In genomic region chr2:76647883-76648570, GRCm38 (mm10) we compare ENCODE assay signal across 8 mouse cellular contexts. TPM values are rescaled to one million over a fixed set of nuclear protein-coding genes. Genes with fewer than 3 reads are reported as not detected.
DNase-seq lines count a peak whose midpoint lies in the region; ATAC-seq and TF ChIP-seq lines count a peak whose summit lies in the region.

Prkra (minus strand) TSS chr2:76648015.
Pjvk (plus strand) TSS chr2:76648476.

- no peaks in the 10 kb centered on the region for H3K9me3 ChIP-seq in megakaryocyte, embryonic 14.5 days

- no peak for TF ChIP-seq CTCF in gastrocnemius, adult 2 months (IDR thresholded peaks at IDR 0.05)

- ATAC-seq in common myeloid progenitor, adult 5-6 weeks (replicated peaks; ENCODE audit: low read depth, poor library complexity, severe bottlenecking) = peak; percentile 90

- intact Hi-C loops in gastrocnemius, adult 2 months (cut with DNase I) = loop anchor here (1.0 kb wide), 1 partner anchor 27 kb away; the partner anchor contains the start of gene Plekha3

- DNase-seq in ZHBTc4 (ENCODE audit: low read depth, low spot score) = peak; percentile 99
- DNase-seq in gastrocnemius, adult 2 months = peak; percentile 97
- DNase-seq in hindlimb bud, embryonic 11.5 days (ENCODE audit: extremely low spot score, low read depth, low spot score) = peak; percentile 92
- peak; percentile 91 to 97 for DNase-seq in left cerebral cortex, adult 8-10 months (ENCODE audit: low spot score in 2 of 2)
- peak; percentile 97 to 98 for DNase-seq in right cerebral cortex, postnatal 10 days (ENCODE audit: low spot score in 2 of 2)
- DNase-seq in urinary bladder, postnatal 25 days (ENCODE audit: low spot score) = peak; percentile 98

- peaks cover 40% of the 10 kb centered on the region for H3K4me1 ChIP-seq in megakaryocyte, embryonic 14.5 days

- peak within 1 kb of the TSS; percentile 84 for H3K27ac ChIP-seq in gastrocnemius, adult 2 months

- peak within 1 kb of the TSS; percentile 85 for H3K4me3 ChIP-seq in gastrocnemius, adult 2 months
- H3K4me3 ChIP-seq in megakaryocyte, embryonic 14.5 days (replicated peaks) = peak within 1 kb of the TSS; percentile 94

- no peaks in the 10 kb centered on the region for H3K27me3 ChIP-seq in megakaryocyte, embryonic 14.5 days (replicated peaks)

- peaks cover 14% of the 10 kb centered on the region for H3K36me3 ChIP-seq in megakaryocyte, embryonic 14.5 days (replicated peaks; ENCODE audit: low read length)

RNA-seq across cellular contexts. Expression of gene Prkra, which starts in this region (rescaled TPM):
- 21.0 and 22.5 TPM in 2 replicates for total RNA-seq in common myeloid progenitor, adult 5-6 weeks (2017)
- total RNA-seq in gastrocnemius, adult 2 months (2021) = 1 to 10 TPM; 2.7 to 3.3 TPM
- total RNA-seq in left cerebral cortex, adult 8-10 months (2022) = 10 to 100 TPM; 17.3 to 22.0 (median 18.9) TPM
- polyA plus RNA-seq in megakaryocyte, embryonic 14.5 days (2012; ENCODE audit: insufficient read depth, low replicate concordance) = 2.1 and 12.2 TPM in 2 replicates

RNA-seq across cellular contexts. Expression of gene Pjvk, which starts in this region (rescaled TPM):
- total RNA-seq in common myeloid progenitor, adult 5-6 weeks (2017) = not detected in 2 replicates
- total RNA-seq in gastrocnemius, adult 2 months (2021) = not detected
- under 1 TPM in 1 of 4 experiments, not detected in 3; 0.46 TPM for total RNA-seq in left cerebral cortex, adult 8-10 months (2022)
- polyA plus RNA-seq in megakaryocyte, embryonic 14.5 days (2012; ENCODE audit: insufficient read depth, low replicate concordance) = not detected in 2 replicates

Comparison
In these comparisons a context has a peak if more than half of its experiments do, and no peak if none do; other contexts are left out.
1. Peak in every context shown above with its lines: DNase-seq, ATAC-seq, H3K4me3 ChIP-seq and H3K27ac ChIP-seq.